Mouse (Mus musculus) lung, embryonic 14.5 days (tissue): ENCODE results near the gene Ncf1. TPM values are rescaled to one million over a fixed set of nuclear protein-coding genes. Genes with fewer than 3 reads are reported as not detected.

ENCODE experiments used
- ATAC-seq: fragments of 200-750 bp; cut with Nextera tagmentation; 2 replicates; pipeline ENCODE4 v1.8.0; 2017; ENCODE audit warnings: mild to moderate bottlenecking, moderate TSS enrichment, moderate library complexity; ENCODE audit not compliant: insufficient read depth
- DNase-seq: peaks from one replicate; pipeline ENCODE4 v3.0.0-alpha.2; 2015
- H3K27ac ChIP-seq: fragments of 300-500 bp; sonication (generic); 2 replicates; pipeline ENCODE4 v1.5.1; 2014; ENCODE audit warnings: low read depth, mild to moderate bottlenecking, moderate library complexity
- H3K27me3 ChIP-seq: fragments of 300-500 bp; sonication (generic); 2 replicates; pipeline ENCODE4 v1.6.1; 2014; ENCODE audit warnings: low read length, control low read depth; ENCODE audit not compliant: insufficient read depth
- H3K36me3 ChIP-seq: fragments of 300-500 bp; sonication (generic); 2 replicates; pipeline ENCODE4 v1.6.1; 2014; ENCODE audit warnings: control low read depth; ENCODE audit not compliant: insufficient read depth
- H3K4me1 ChIP-seq: fragments of 300-500 bp; sonication (generic); 2 replicates; pipeline ENCODE4 v1.6.1; 2014; ENCODE audit warnings: antibody characterized with exemption, control low read depth; ENCODE audit not compliant: insufficient read depth
- H3K4me2 ChIP-seq: fragments of 300-500 bp; sonication (generic); 2 replicates; pipeline ENCODE4 v1.6.1; 2014; ENCODE audit warnings: mild to moderate bottlenecking
- H3K4me3 ChIP-seq: fragments of 300-500 bp; sonication (generic); 2 replicates; pipeline ENCODE4 v1.5.1; 2014; ENCODE audit warnings: low read depth, low read length
- H3K9ac ChIP-seq: fragments of 300-500 bp; sonication (generic); 2 replicates; pipeline ENCODE4 v1.6.1; 2014
- H3K9me3 ChIP-seq: fragments of 300-500 bp; sonication (generic); 2 replicates; pipeline ENCODE4 v1.6.1; 2016; ENCODE audit warnings: low read depth, low read length, control low read depth
- CTCF ChIP-seq: IDR thresholded peaks from 2 replicates; pipeline ENCODE4 v1.5.1; 2016; ENCODE audit warnings: antibody characterized with exemption, low read depth
- WGBS: fragments of 180-500 bp; shearing (Covaris S2); extraction: QIAGEN DNeasy Blood & Tissue Kit; methylation state at CpG from one replicate; pipeline ENCODE4 v1.1.7; 2014; 5-methylcytosine and 5-hydroxymethylcytosine counted together
- polyA plus RNA-seq: library from polyadenylated mRNA; unstranded; fragments of >200 nt; fragmentation: Nextera tagmentation; extraction: Ambion mirVana; gene quantifications from 2 replicates; pipeline ENCODE4 v1.2.1, GENCODE M21; 2014

Ncf1 gene
- polyA plus RNA-seq, 1 experiment from 2014 or later = 4.8 TPM

- Histone ChIP-seq H3K4me3 (no peak overlapping the region), H3K27me3 (no peaks in the 10 kb centered on the region), H3K27ac (no peak overlapping the region), H3K36me3 (peaks cover 5% of the 10 kb centered on the region), H3K4me2 (no peak overlapping the region), H3K9me3 (no peaks in the 10 kb centered on the region), H3K9ac (no peak overlapping the region), H3K4me1 (peaks cover 4% of the 10 kb centered on the region; the same call in 1 of the 2 replicates)
- ATAC-seq (peak; percentile 64; the same call in 1 of the 2 replicates), DNase-seq (peak; percentile 79)
- no peak for TF ChIP-seq CTCF
- 37% methylated on average over 12 of the region's 12 CpGs for WGBS
Measured at GRCm38 (mm10) chr5:134214021-134214806, 15.2 kb downstream of the Ncf1 start.

- WGBS = 6% methylated on average over 11 of the region's 11 CpGs
- ATAC-seq = peak; percentile 74; the same call in 1 of the 2 replicates
- peak overlapping the region; percentile 10; the same call in 1 of the 2 replicates for H3K27ac ChIP-seq
Measured at GRCm38 (mm10) chr5:134209931-134210554, 19.4 kb downstream of the Ncf1 start.

GRCm38 (mm10) chr5:134206721-134207120, 22.7 kb downstream of the Ncf1 start:
- TF ChIP-seq CTCF = no peak
- Histone ChIP-seq H3K27me3 (no peaks in the 10 kb centered on the region), H3K27ac (no peak overlapping the region), H3K9me3 (no peaks in the 10 kb centered on the region), H3K4me1 (peaks cover 4% of the 10 kb centered on the region; the same call in 1 of the 2 replicates), H3K4me2 (no peak overlapping the region), H3K9ac (no peak overlapping the region), H3K4me3 (no peak overlapping the region), H3K36me3 (0 out of 2 replicates have a peak, but pooled peaks cover 6% of the 10 kb centered on the region)
- whole genome bisulfite sequencing = 79% methylated on average over 10 of the region's 10 CpGs
- no peak for ATAC-seq
- no peak for DNase-seq

More at GRCm38 (mm10) chr5:134209931-134210554, 19.4 kb downstream of the Ncf1 start:
- Histone ChIP-seq H3K4me1 (peaks cover 4% of the 10 kb centered on the region; the same call in 1 of the 2 replicates), H3K27me3 (no peaks in the 10 kb centered on the region), H3K4me2 (no peak overlapping the region), H3K36me3 (no peaks in the 10 kb centered on the region), H3K4me3 (no peak overlapping the region), H3K9me3 (no peaks in the 10 kb centered on the region), H3K9ac (no peak overlapping the region)
- TF ChIP-seq CTCF = no peak
- DNase-seq = peak; percentile 75

GRCm38 (mm10) chr5:134193664-134194063, 35.8 kb downstream of the Ncf1 start:
- Histone ChIP-seq H3K4me2 (no peak overlapping the region), H3K27me3 (no peaks in the 10 kb centered on the region), H3K4me3 (no peak overlapping the region), H3K4me1 (no peaks in the 10 kb centered on the region), H3K27ac (no peak overlapping the region), H3K36me3 (peaks cover 21% of the 10 kb centered on the region), H3K9ac (no peak overlapping the region), H3K9me3 (no peaks in the 10 kb centered on the region)
- ATAC-seq (no peak), DNase-seq (no peak)
- no peak for TF ChIP-seq CTCF
- WGBS = 83% methylated on average over 8 of the region's 8 CpGs

GRCm38 (mm10) chr5:134188571-134188970, 40.9 kb downstream of the Ncf1 start:
- Histone ChIP-seq H3K4me2 (no peak overlapping the region), H3K9me3 (no peaks in the 10 kb centered on the region), H3K27ac (no peak overlapping the region), H3K36me3 (peaks cover 9% of the 10 kb centered on the region; the same call in 1 of the 2 replicates), H3K4me1 (0 out of 2 replicates have a peak, but pooled peaks cover under 1% of the 10 kb centered on the region), H3K27me3 (no peaks in the 10 kb centered on the region), H3K9ac (no peak overlapping the region), H3K4me3 (no peak overlapping the region)
- ATAC-seq = no peak
- 77% methylated on average over 7 of the region's 7 CpGs for WGBS
- no peak for TF ChIP-seq CTCF
- no peak for DNase-seq

- Histone ChIP-seq H3K4me3 (no peak overlapping the region), H3K27ac (no peak overlapping the region), H3K27me3 (no peaks in the 10 kb centered on the region), H3K4me2 (no peak overlapping the region), H3K9ac (no peak overlapping the region), H3K9me3 (no peaks in the 10 kb centered on the region), H3K4me1 (peaks cover 9% of the 10 kb centered on the region; the same call in 1 of the 2 replicates), H3K36me3 (no peaks in the 10 kb centered on the region)
- 70% methylated on average over 4 of the region's 4 CpGs for WGBS
- TF ChIP-seq CTCF = peak; percentile 90
- ATAC-seq (no peak), DNase-seq (peak; percentile 68)
Measured at GRCm38 (mm10) chr5:134186961-134187731, 42.3 kb downstream of the Ncf1 start.
